10 mouse cellular contexts compared by ENCODE assay signal in genomic region chr8:3277266-3277665, GRCm38 (mm10). TPM values are rescaled to one million over a fixed set of nuclear protein-coding genes. Genes with fewer than 3 reads are reported as not detected.
A peak's percentile ranks its signal among the peaks of the same experiment; 100 is the strongest.
DNase-seq lines count a peak whose midpoint lies in the region; ATAC-seq lines count a peak whose summit lies in the region.
"Had no signal": no experiment of that assay in that cellular context is flagged by ENCODE, and none has a peak within 500 bp of the region (broad histone marks: within the 10 kb centered on the region; RNA-seq: fewer than 3 reads in every experiment).

No protein-coding gene starts in this region.

- no peak overlapping the region for H3K27ac ChIP-seq in kidney, embryonic 15.5 days
- no peak overlapping the region for H3K27ac ChIP-seq in forebrain, embryonic 15.5 days (replicated peaks)
- no peak overlapping the region for H3K27ac ChIP-seq in intestine, embryonic 15.5 days
- H3K27ac ChIP-seq in midbrain, embryonic 16.5 days (ENCODE audit: low read length) = no peak overlapping the region
- H3K27ac ChIP-seq: macrophage had no signal

- H3K4me2 ChIP-seq in kidney, embryonic 15.5 days = peak overlapping the region; percentile 78; the same call in 1 of the 2 replicates
- H3K4me2 ChIP-seq in forebrain, embryonic 15.5 days (replicated peaks) = peak overlapping the region; percentile 72
- peak overlapping the region; percentile 64; the same call in 1 of the 2 replicates for H3K4me2 ChIP-seq in intestine, embryonic 15.5 days (replicated peaks)
- H3K4me2 ChIP-seq in midbrain, embryonic 16.5 days (ENCODE audit: low read length) = peak overlapping the region; percentile 85; the same call in 1 of the 2 replicates

- no peak for DNase-seq in kidney, adult 18-20 months
- no peak for DNase-seq in spleen, postnatal 10 days (ENCODE audit: low spot score in 2 of 2)
- DNase-seq in thymus, postnatal 14 days = no peak
- DNase-seq: adrenal gland, adult 2 months; gastrocnemius, postnatal 36 days had no signal

- H3K36me3 ChIP-seq in kidney, embryonic 15.5 days = no peaks in the 10 kb centered on the region
- H3K36me3 ChIP-seq in forebrain, embryonic 15.5 days = no peaks in the 10 kb centered on the region
- H3K36me3 ChIP-seq in intestine, embryonic 15.5 days = no peaks in the 10 kb centered on the region
- H3K36me3 ChIP-seq in midbrain, embryonic 16.5 days (ENCODE audit: control insufficient read depth, insufficient read depth, low read length) = no peaks in the 10 kb centered on the region

- H3K4me3 ChIP-seq in kidney, embryonic 15.5 days (replicated peaks) = no peak overlapping the region
- no peak overlapping the region for H3K4me3 ChIP-seq in forebrain, embryonic 15.5 days
- H3K4me3 ChIP-seq in intestine, embryonic 15.5 days (replicated peaks) = no peak overlapping the region
- no peak overlapping the region for H3K4me3 ChIP-seq in midbrain, embryonic 16.5 days (ENCODE audit: low read depth, low read length)

- no peak for ATAC-seq in kidney, embryonic 15.5 days (replicated peaks; ENCODE audit: low FRiP score)
- ATAC-seq in forebrain, embryonic 15.5 days (replicated peaks) = no peak
- ATAC-seq in intestine, embryonic 15.5 days = no peak
- ATAC-seq in midbrain, embryonic 16.5 days = no peak

- H3K9ac ChIP-seq in kidney, embryonic 15.5 days = no peak overlapping the region
- no peak overlapping the region for H3K9ac ChIP-seq in forebrain, embryonic 15.5 days (replicated peaks)
- no peak overlapping the region for H3K9ac ChIP-seq in intestine, embryonic 15.5 days
- H3K9ac ChIP-seq in midbrain, embryonic 16.5 days (ENCODE audit: low read depth, low read length) = no peak overlapping the region

- H3K9me3 ChIP-seq in kidney, embryonic 15.5 days (replicated peaks) = no peaks in the 10 kb centered on the region
- H3K9me3 ChIP-seq in forebrain, embryonic 15.5 days = no peaks in the 10 kb centered on the region
- no peaks in the 10 kb centered on the region for H3K9me3 ChIP-seq in intestine, embryonic 15.5 days
- no peaks in the 10 kb centered on the region for H3K9me3 ChIP-seq in midbrain, embryonic 16.5 days (replicated peaks; ENCODE audit: control insufficient read depth, low read length, poor library complexity, severe bottlenecking)

- 94% methylated on average over 9 of the region's 9 CpGs for WGBS in kidney, embryonic 15.5 days
- 95% methylated on average over 9 of the region's 9 CpGs for WGBS in forebrain, embryonic 15.5 days
- WGBS in intestine, embryonic 15.5 days = 91% methylated on average over 9 of the region's 9 CpGs
- 97% methylated on average over 9 of the region's 9 CpGs for WGBS in midbrain, embryonic 16.5 days

- peaks cover 18% of the 10 kb centered on the region for H3K4me1 ChIP-seq in kidney, embryonic 15.5 days
- H3K4me1 ChIP-seq in forebrain, embryonic 15.5 days = peaks cover 34% of the 10 kb centered on the region
- H3K4me1 ChIP-seq in intestine, embryonic 15.5 days (replicated peaks) = peaks cover 17% of the 10 kb centered on the region
- peaks cover 26% of the 10 kb centered on the region for H3K4me1 ChIP-seq in midbrain, embryonic 16.5 days (ENCODE audit: control insufficient read depth, insufficient read depth, low read length)

- H3K27me3 ChIP-seq in kidney, embryonic 15.5 days = no peaks in the 10 kb centered on the region
- no peaks in the 10 kb centered on the region for H3K27me3 ChIP-seq in forebrain, embryonic 15.5 days
- H3K27me3 ChIP-seq in intestine, embryonic 15.5 days (replicated peaks) = no peaks in the 10 kb centered on the region
- H3K27me3 ChIP-seq in midbrain, embryonic 16.5 days (ENCODE audit: control insufficient read depth, insufficient read depth, low read depth, low read length) = no peaks in the 10 kb centered on the region

RNA-seq across cellular contexts. Expression of gene Insr, which starts 2.2 kb away (rescaled TPM):
- 35.5 and 36.5 TPM in 2 replicates for polyA plus RNA-seq in kidney, embryonic 15.5 days (2015; fragmentation: Nextera tagmentation; extraction: Ambion mirVana)
- polyA plus RNA-seq in forebrain, embryonic 15.5 days (2015; fragmentation: Nextera tagmentation; extraction: Ambion mirVana) = 63.2 and 66.5 TPM in 2 replicates
- polyA plus RNA-seq in intestine, embryonic 15.5 days (2015; fragmentation: Nextera tagmentation; extraction: Ambion mirVana) = 31.8 and 38.6 TPM in 2 replicates
- polyA plus RNA-seq in midbrain, embryonic 16.5 days (2015; fragmentation: Nextera tagmentation; extraction: Ambion mirVana) = 48.6 and 54.1 TPM in 2 replicates
